Mouse (Mus musculus) heart, embryonic 13.5 days (tissue): Measurements from ENCODE around the gene Plxna2. TPM values are rescaled to one million over a fixed set of nuclear protein-coding genes. Genes with fewer than 3 reads are reported as not detected.

Source experiments
- ATAC-seq: fragments of 200-750 bp; cut with Nextera tagmentation; 2 replicates; pipeline ENCODE4 v1.8.0; 2017; ENCODE audit warnings: moderate TSS enrichment; ENCODE audit not compliant: insufficient number of reproducible peaks, low FRiP score, low TSS enrichment; ENCODE audit errors: extremely low read depth
- H3K27ac ChIP-seq: fragments of 300-500 bp; sonication (generic); replicated peaks from 2 replicates; pipeline ENCODE4 v1.5.1; 2015; ENCODE audit warnings: moderate library complexity, mild to moderate bottlenecking, inconsistent platforms
- H3K27me3 ChIP-seq: fragments of 300-500 bp; sonication (generic); replicated peaks from 2 replicates; pipeline ENCODE4 v1.6.1; 2015; ENCODE audit warnings: mild to moderate bottlenecking, inconsistent platforms
- H3K36me3 ChIP-seq: fragments of 300-500 bp; sonication (generic); 2 replicates; pipeline ENCODE4 v1.6.1; 2015; ENCODE audit warnings: mild to moderate bottlenecking, inconsistent platforms
- H3K4me1 ChIP-seq: fragments of 300-500 bp; sonication (generic); 2 replicates; pipeline ENCODE4 v1.6.1; 2015; ENCODE audit warnings: inconsistent platforms
- H3K4me2 ChIP-seq: fragments of 300-500 bp; sonication (generic); 2 replicates; pipeline ENCODE4 v1.6.1; 2015; ENCODE audit warnings: inconsistent platforms, mild to moderate bottlenecking, moderate library complexity
- H3K4me3 ChIP-seq: fragments of 300-500 bp; sonication (generic); 2 replicates; pipeline ENCODE4 v1.5.1; 2015; ENCODE audit warnings: moderate library complexity, mild to moderate bottlenecking, inconsistent platforms
- H3K9ac ChIP-seq: fragments of 300-500 bp; sonication (generic); 2 replicates; pipeline ENCODE4 v1.6.1; 2015; ENCODE audit warnings: inconsistent platforms, mild to moderate bottlenecking, moderate library complexity
- H3K9me3 ChIP-seq: fragments of 300-500 bp; sonication (generic); 2 replicates; pipeline ENCODE4 v1.6.1; 2016; ENCODE audit warnings: inconsistent platforms
- WGBS: fragments of 180-500 bp; shearing (Covaris S2); methylation state at CpG from one replicate; pipeline ENCODE4 v1.1.7; 2015; ENCODE audit warnings: mixed read lengths; 5-methylcytosine and 5-hydroxymethylcytosine counted together
- polyA plus RNA-seq: library from polyadenylated mRNA; unstranded; fragments of >200 nt; fragmentation: Nextera tagmentation; extraction: Ambion mirVana; gene quantifications from 2 replicates; pipeline ENCODE4 v1.2.1, GENCODE M21; 2015

Gene Plxna2
- polyA plus RNA-seq, 1 experiment from 2014 or later: 6.3 TPM

DNA sequence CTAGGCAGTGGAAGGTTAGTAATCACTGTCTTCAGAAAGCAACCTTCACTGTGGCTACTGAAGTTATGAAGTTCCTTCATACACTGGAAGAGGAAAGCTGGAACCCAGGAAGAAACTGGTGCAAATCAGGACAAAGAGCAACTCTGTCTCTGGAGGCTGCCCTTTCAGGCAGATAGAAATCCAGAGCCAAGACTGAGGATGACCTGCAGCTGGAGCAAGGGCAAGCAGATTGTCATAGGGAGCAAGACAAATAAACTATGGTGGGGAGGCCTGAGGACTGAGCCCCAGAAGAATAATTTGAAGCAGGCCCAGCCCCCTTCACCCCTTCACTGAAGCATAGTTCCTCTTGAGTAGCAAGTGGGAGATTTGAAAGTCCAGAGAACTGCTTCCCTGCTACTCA, 138.0 kb downstream of the Plxna2 start:
- no peak for ATAC-seq
- peaks cover 57% of the 10 kb centered on the region for H3K36me3 ChIP-seq
- no peak overlapping the region for H3K4me2 ChIP-seq
- no peaks in the 10 kb centered on the region for H3K9me3 ChIP-seq
- no peak overlapping the region for H3K9ac ChIP-seq
- H3K4me3 ChIP-seq: no peak overlapping the region
- H3K27ac ChIP-seq: no peak overlapping the region
- H3K27me3 ChIP-seq: no peaks in the 10 kb centered on the region
- H3K4me1 ChIP-seq: no peaks in the 10 kb centered on the region

GRCm38 (mm10) chr1:194756409-194756808, 138.4 kb downstream of the Plxna2 start:
- 87% methylated on average over 2 of the region's 2 CpGs for WGBS
- Histone ChIP-seq H3K27ac (no peak overlapping the region), H3K4me3 (no peak overlapping the region), H3K36me3 (peaks cover 53% of the 10 kb centered on the region), H3K4me2 (no peak overlapping the region), H3K9ac (no peak overlapping the region), H3K27me3 (no peaks in the 10 kb centered on the region), H3K9me3 (no peaks in the 10 kb centered on the region), H3K4me1 (no peaks in the 10 kb centered on the region)
- no peak for ATAC-seq

DNA sequence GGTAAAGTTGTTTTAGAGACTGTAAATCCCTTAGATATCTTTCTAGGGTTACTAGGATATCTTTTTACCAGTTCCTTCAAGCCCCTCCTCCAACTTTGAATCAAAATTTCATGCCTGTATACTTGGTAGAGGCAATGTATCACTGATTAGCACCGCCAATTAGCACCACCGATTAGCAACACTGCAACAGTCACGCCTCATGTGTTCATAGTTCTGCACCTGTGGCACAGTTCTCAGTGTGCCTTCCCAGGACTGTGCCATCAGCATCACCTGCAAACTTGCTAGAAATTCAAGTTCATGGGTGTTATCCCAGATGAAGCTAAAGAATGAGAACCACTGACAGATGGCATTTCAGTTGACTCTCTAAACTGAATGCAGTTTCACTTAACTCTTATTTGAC, 138.8 kb downstream of the Plxna2 start:
- H3K9ac ChIP-seq: no peak overlapping the region
- H3K36me3 ChIP-seq: peaks cover 49% of the 10 kb centered on the region
- H3K4me1 ChIP-seq: 0 out of 2 replicates have a peak, but pooled peaks cover 3% of the 10 kb centered on the region
- no peaks in the 10 kb centered on the region for H3K27me3 ChIP-seq
- 84% methylated on average over 3 of the region's 3 CpGs for WGBS
- no peak overlapping the region for H3K4me2 ChIP-seq
- no peaks in the 10 kb centered on the region for H3K9me3 ChIP-seq
- H3K4me3 ChIP-seq: no peak overlapping the region
- H3K27ac ChIP-seq: no peak overlapping the region
- ATAC-seq: no peak

- no peak overlapping the region for H3K4me3 ChIP-seq
- H3K9me3 ChIP-seq: no peaks in the 10 kb centered on the region
- WGBS: 62% methylated on average over 2 of the region's 2 CpGs
- H3K9ac ChIP-seq: no peak overlapping the region
- peaks cover 61% of the 10 kb centered on the region for H3K36me3 ChIP-seq
- no peak overlapping the region for H3K27ac ChIP-seq
- no peaks in the 10 kb centered on the region for H3K27me3 ChIP-seq
- H3K4me2 ChIP-seq: no peak overlapping the region
- no peak for ATAC-seq
- peaks cover 15% of the 10 kb centered on the region for H3K4me1 ChIP-seq
These were observed 143.6 kb downstream of the Plxna2 start for GRCm38 (mm10) chr1:194761432-194762212.

GRCm38 (mm10) chr1:194762896-194763295, 144.9 kb downstream of the Plxna2 start:
- H3K27me3 ChIP-seq: no peaks in the 10 kb centered on the region
- H3K4me2 ChIP-seq: no peak overlapping the region
- no peaks in the 10 kb centered on the region for H3K9me3 ChIP-seq
- H3K4me3 ChIP-seq: no peak overlapping the region
- no peak overlapping the region for H3K27ac ChIP-seq
- peaks cover 63% of the 10 kb centered on the region for H3K36me3 ChIP-seq
- peaks cover 15% of the 10 kb centered on the region for H3K4me1 ChIP-seq
- ATAC-seq: no peak
- WGBS: 29% methylated on average over 5 of the region's 5 CpGs
- no peak overlapping the region for H3K9ac ChIP-seq

GRCm38 (mm10) chr1:194764951-194765350, 146.9 kb downstream of the Plxna2 start:
- no peak overlapping the region for H3K4me3 ChIP-seq
- no peak overlapping the region for H3K27ac ChIP-seq
- no peak overlapping the region for H3K4me2 ChIP-seq
- no peak overlapping the region for H3K9ac ChIP-seq
- no peak for ATAC-seq
- peaks cover 15% of the 10 kb centered on the region for H3K4me1 ChIP-seq
- H3K9me3 ChIP-seq: no peaks in the 10 kb centered on the region
- H3K27me3 ChIP-seq: no peaks in the 10 kb centered on the region
- H3K36me3 ChIP-seq: peaks cover 64% of the 10 kb centered on the region

- no peak overlapping the region for H3K4me2 ChIP-seq
- H3K27ac ChIP-seq: no peak overlapping the region
- no peaks in the 10 kb centered on the region for H3K4me1 ChIP-seq
- H3K9me3 ChIP-seq: no peaks in the 10 kb centered on the region
- no peak overlapping the region for H3K9ac ChIP-seq
- no peak overlapping the region for H3K4me3 ChIP-seq
- WGBS: 83% methylated on average over 1 of the region's 1 CpGs
- H3K27me3 ChIP-seq: no peaks in the 10 kb centered on the region
- H3K36me3 ChIP-seq: peaks cover 55% of the 10 kb centered on the region
- ATAC-seq: no peak
These were observed 150.8 kb downstream of the Plxna2 start for GRCm38 (mm10) chr1:194768799-194769198.

DNA sequence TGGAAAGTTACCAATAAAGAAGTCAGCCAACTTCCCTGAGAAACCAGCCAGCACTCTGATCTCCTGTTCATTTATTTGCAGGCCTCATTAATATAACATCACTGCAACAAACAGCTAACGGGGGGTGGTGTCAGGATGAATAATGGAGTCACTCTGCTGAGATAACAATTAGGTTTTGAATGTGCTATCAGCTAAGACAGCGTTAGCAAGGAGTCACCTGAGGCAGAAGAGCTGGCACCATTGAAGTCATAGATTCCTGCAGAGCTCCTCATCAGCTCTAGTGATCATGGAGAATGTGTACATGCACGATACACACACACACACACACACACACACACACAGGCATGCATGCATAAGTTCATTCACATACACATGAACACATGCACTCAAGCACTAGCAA, 154.0 kb downstream of the Plxna2 start:
- ATAC-seq: no peak
- H3K36me3 ChIP-seq: peaks cover 38% of the 10 kb centered on the region

GRCm38 (mm10) chr1:194773899-194774298, 155.9 kb downstream of the Plxna2 start:
- Histone ChIP-seq H3K4me2 (no peak overlapping the region), H3K9me3 (no peaks in the 10 kb centered on the region), H3K4me1 (no peaks in the 10 kb centered on the region), H3K27me3 (no peaks in the 10 kb centered on the region), H3K27ac (no peak overlapping the region), H3K9ac (no peak overlapping the region), H3K36me3 (peaks cover 32% of the 10 kb centered on the region), H3K4me3 (no peak overlapping the region)
- WGBS: 59% methylated on average over 3 of the region's 3 CpGs
- ATAC-seq: no peak

More for the DNA sequence above, 154.0 kb downstream of the Plxna2 start:
- Histone ChIP-seq H3K4me3 (no peak overlapping the region), H3K27me3 (no peaks in the 10 kb centered on the region), H3K4me1 (no peaks in the 10 kb centered on the region), H3K9ac (no peak overlapping the region), H3K27ac (no peak overlapping the region), H3K4me2 (no peak overlapping the region), H3K9me3 (no peaks in the 10 kb centered on the region)
- WGBS: 74% methylated on average over 3 of the region's 3 CpGs

GRCm38 (mm10) chr1:194774350-194774749, 156.3 kb downstream of the Plxna2 start:
- H3K27me3 ChIP-seq: no peaks in the 10 kb centered on the region
- 69% methylated on average over 2 of the region's 2 CpGs for WGBS
- H3K9me3 ChIP-seq: no peaks in the 10 kb centered on the region
- no peak overlapping the region for H3K9ac ChIP-seq
- ATAC-seq: no peak
- no peak overlapping the region for H3K27ac ChIP-seq
- H3K4me3 ChIP-seq: no peak overlapping the region
- no peaks in the 10 kb centered on the region for H3K4me1 ChIP-seq
- H3K36me3 ChIP-seq: peaks cover 30% of the 10 kb centered on the region
- no peak overlapping the region for H3K4me2 ChIP-seq

- H3K4me1 ChIP-seq: no peaks in the 10 kb centered on the region
- H3K36me3 ChIP-seq: peaks cover 30% of the 10 kb centered on the region; the same call in 1 of the 2 replicates
- H3K27ac ChIP-seq: no peak overlapping the region
- H3K9me3 ChIP-seq: no peaks in the 10 kb centered on the region
- no peak for ATAC-seq
- H3K27me3 ChIP-seq: no peaks in the 10 kb centered on the region
- no peak overlapping the region for H3K4me2 ChIP-seq
- 65% methylated on average over 1 of the region's 1 CpGs for WGBS
- H3K9ac ChIP-seq: no peak overlapping the region
- H3K4me3 ChIP-seq: no peak overlapping the region
These were observed 156.7 kb downstream of the Plxna2 start for GRCm38 (mm10) chr1:194774754-194775153.

- H3K4me2 ChIP-seq: no peak overlapping the region
- H3K36me3 ChIP-seq: peaks cover 39% of the 10 kb centered on the region
- no peaks in the 10 kb centered on the region for H3K4me1 ChIP-seq
- H3K9me3 ChIP-seq: no peaks in the 10 kb centered on the region
- H3K4me3 ChIP-seq: no peak overlapping the region
- no peak overlapping the region for H3K9ac ChIP-seq
- H3K27me3 ChIP-seq: no peaks in the 10 kb centered on the region
- H3K27ac ChIP-seq: no peak overlapping the region
- ATAC-seq: no peak
These were observed 157.8 kb downstream of the Plxna2 start for GRCm38 (mm10) chr1:194775656-194776374.
